Mouse (Mus musculus) hindbrain, embryonic 10.5 days (tissue): ENCODE measurements around the gene Synj2. TPM values are rescaled to one million over a fixed set of nuclear protein-coding genes. Genes with fewer than 3 reads are reported as not detected.
A peak's percentile ranks its signal among the peaks of the same experiment; 100 is the strongest.

Source experiments
- DNase-seq: peaks from one replicate; pipeline ENCODE4 v3.0.0-alpha.2; 2017; ENCODE audit warnings: low spot score
- H3K27ac ChIP-seq: fragments of 300-500 bp; sonication (generic); 2 replicates; pipeline ENCODE4 v1.5.1; 2016; ENCODE audit warnings: mild to moderate bottlenecking, moderate library complexity
- H3K27me3 ChIP-seq: fragments of 300-500 bp; sonication (generic); 2 replicates; pipeline ENCODE4 v1.6.1; 2016; ENCODE audit warnings: mild to moderate bottlenecking; ENCODE audit not compliant: poor library complexity, insufficient read depth, severe bottlenecking
- H3K36me3 ChIP-seq: fragments of 300-500 bp; sonication (generic); 2 replicates; pipeline ENCODE4 v1.6.1; 2016; ENCODE audit warnings: mild to moderate bottlenecking, moderate library complexity
- H3K4me1 ChIP-seq: fragments of 300-500 bp; sonication (generic); replicated peaks from 2 replicates; pipeline ENCODE4 v1.6.1; 2016; ENCODE audit warnings: mild to moderate bottlenecking
- H3K4me3 ChIP-seq: fragments of 300-500 bp; sonication (generic); 2 replicates; pipeline ENCODE4 v1.5.1; 2016; ENCODE audit warnings: mild to moderate bottlenecking, moderate library complexity
- H3K9me3 ChIP-seq: fragments of 300-500 bp; sonication (generic); 2 replicates; pipeline ENCODE4 v1.6.1; 2016; ENCODE audit warnings: mild to moderate bottlenecking, moderate library complexity
- WGBS: fragments of 180-500 bp; shearing (Covaris S2); methylation state at CpG from one replicate; pipeline ENCODE4 v1.1.7; 2016; 5-methylcytosine and 5-hydroxymethylcytosine counted together
- polyA plus RNA-seq: library from polyadenylated mRNA; unstranded; fragments of >200 nt; fragmentation: Nextera tagmentation; extraction: Ambion mirVana; gene quantifications from 2 replicates; pipeline ENCODE4 v1.2.1, GENCODE M21; 2016

Synj2 gene
- 1.6 and 2.4 TPM in 2 replicates for polyA plus RNA-seq

- H3K27ac ChIP-seq: peak within 1 kb of the TSS; percentile 86
- WGBS: 2% methylated on average over 51 of the region's 52 CpGs
Observed at GRCm38 (mm10) chr17:5941230-5942043, at the start of gene Synj2. Synj2 (plus strand) TSS chr17:5941280.

GRCm38 (mm10) chr17:5891933-5892683 is 49.0 kb upstream of the Synj2 start:
- peaks cover 32% of the 10 kb centered on the region for H3K4me1 ChIP-seq
- no peaks in the 10 kb centered on the region for H3K27me3 ChIP-seq
- no peak overlapping the region for H3K4me3 ChIP-seq
- H3K36me3 ChIP-seq: peaks cover 12% of the 10 kb centered on the region; the same call in 1 of the 2 replicates
- no peaks in the 10 kb centered on the region for H3K9me3 ChIP-seq
- H3K27ac ChIP-seq: peak overlapping the region; percentile 2; the same call in 1 of the 2 replicates
- WGBS: 81% methylated on average over 9 of the region's 9 CpGs
- no peak for DNase-seq

More at GRCm38 (mm10) chr17:5941230-5942043, at the start of gene Synj2:
- Histone ChIP-seq H3K4me1 (peaks cover 20% of the 10 kb centered on the region), H3K4me3 (peak within 1 kb of the TSS; percentile 65), H3K36me3 (no peaks in the 10 kb centered on the region), H3K27me3 (peaks cover 61% of the 10 kb centered on the region), H3K9me3 (no peaks in the 10 kb centered on the region)
- DNase-seq: peak; percentile 65

GRCm38 (mm10) chr17:5893092-5893491 is 48.0 kb upstream of the Synj2 start:
- H3K27me3 ChIP-seq: no peaks in the 10 kb centered on the region
- peak; percentile 57 for DNase-seq
- H3K9me3 ChIP-seq: no peaks in the 10 kb centered on the region
- no peak overlapping the region for H3K4me3 ChIP-seq
- peaks cover 31% of the 10 kb centered on the region for H3K4me1 ChIP-seq
- H3K36me3 ChIP-seq: peaks cover 12% of the 10 kb centered on the region; the same call in 1 of the 2 replicates
- WGBS: 12% methylated on average over 7 of the region's 7 CpGs
- H3K27ac ChIP-seq: peak overlapping the region; percentile 62

- no peak for DNase-seq
- H3K4me3 ChIP-seq: no peak overlapping the region
- 62% methylated on average over 7 of the region's 7 CpGs for WGBS
- peaks cover 31% of the 10 kb centered on the region for H3K4me1 ChIP-seq
- no peaks in the 10 kb centered on the region for H3K27me3 ChIP-seq
- peaks cover 12% of the 10 kb centered on the region; the same call in 1 of the 2 replicates for H3K36me3 ChIP-seq
- no peaks in the 10 kb centered on the region for H3K9me3 ChIP-seq
- peak overlapping the region; percentile 62 for H3K27ac ChIP-seq
Observed at GRCm38 (mm10) chr17:5893574-5894148, 47.4 kb upstream of the Synj2 start.

- Histone ChIP-seq H3K27ac (no peak overlapping the region), H3K9me3 (no peaks in the 10 kb centered on the region), H3K4me1 (peaks cover 31% of the 10 kb centered on the region), H3K27me3 (no peaks in the 10 kb centered on the region), H3K4me3 (no peak overlapping the region), H3K36me3 (peaks cover 17% of the 10 kb centered on the region)
- 69% methylated on average over 4 of the region's 4 CpGs for WGBS
- no peak for DNase-seq
Observed at GRCm38 (mm10) chr17:5896066-5896465, 45.0 kb upstream of the Synj2 start.

- Histone ChIP-seq H3K4me1 (peaks cover 30% of the 10 kb centered on the region), H3K27me3 (no peaks in the 10 kb centered on the region), H3K36me3 (peaks cover 21% of the 10 kb centered on the region), H3K4me3 (no peak overlapping the region), H3K27ac (no peak overlapping the region), H3K9me3 (no peaks in the 10 kb centered on the region)
- DNase-seq: no peak
- WGBS: 88% methylated on average over 7 of the region's 7 CpGs
Observed at GRCm38 (mm10) chr17:5896607-5897006, 44.5 kb upstream of the Synj2 start.

- peaks cover 21% of the 10 kb centered on the region for H3K4me1 ChIP-seq
- no peak for DNase-seq
- no peaks in the 10 kb centered on the region for H3K9me3 ChIP-seq
- WGBS: 94% methylated on average over 17 of the region's 17 CpGs
- H3K36me3 ChIP-seq: peaks cover 29% of the 10 kb centered on the region
- H3K4me3 ChIP-seq: no peak overlapping the region
- H3K27ac ChIP-seq: no peak overlapping the region
- no peaks in the 10 kb centered on the region for H3K27me3 ChIP-seq
Observed at GRCm38 (mm10) chr17:5897326-5898200, 43.5 kb upstream of the Synj2 start.

GRCm38 (mm10) chr17:5899251-5899650 is 41.8 kb upstream of the Synj2 start:
- DNase-seq: no peak
- Histone ChIP-seq H3K27ac (no peak overlapping the region), H3K9me3 (no peaks in the 10 kb centered on the region), H3K4me3 (no peak overlapping the region), H3K4me1 (peaks cover 4% of the 10 kb centered on the region), H3K36me3 (peaks cover 33% of the 10 kb centered on the region), H3K27me3 (no peaks in the 10 kb centered on the region)
- WGBS: 83% methylated on average over 6 of the region's 6 CpGs

- Histone ChIP-seq H3K36me3 (peaks cover 42% of the 10 kb centered on the region), H3K9me3 (no peaks in the 10 kb centered on the region), H3K4me1 (no peaks in the 10 kb centered on the region), H3K27ac (no peak overlapping the region), H3K4me3 (no peak overlapping the region), H3K27me3 (no peaks in the 10 kb centered on the region)
- DNase-seq: no peak
- WGBS: 84% methylated on average over 5 of the region's 5 CpGs
Observed at GRCm38 (mm10) chr17:5901381-5901780, 39.7 kb upstream of the Synj2 start.

GRCm38 (mm10) chr17:5903630-5904301 is 37.3 kb upstream of the Synj2 start:
- Histone ChIP-seq H3K36me3 (peaks cover 53% of the 10 kb centered on the region), H3K4me3 (no peak overlapping the region), H3K27ac (no peak overlapping the region), H3K27me3 (no peaks in the 10 kb centered on the region), H3K4me1 (no peaks in the 10 kb centered on the region), H3K9me3 (no peaks in the 10 kb centered on the region)
- WGBS: 72% methylated on average over 6 of the region's 6 CpGs
- DNase-seq: no peak

- Histone ChIP-seq H3K27me3 (no peaks in the 10 kb centered on the region), H3K27ac (no peak overlapping the region), H3K4me1 (0 out of 2 replicates have a peak, but pooled peaks cover 9% of the 10 kb centered on the region), H3K36me3 (peaks cover 31% of the 10 kb centered on the region), H3K9me3 (no peaks in the 10 kb centered on the region), H3K4me3 (no peak overlapping the region)
- no peak for DNase-seq
- 94% methylated on average over 4 of the region's 4 CpGs for WGBS
Observed at GRCm38 (mm10) chr17:5909681-5910080, 31.4 kb upstream of the Synj2 start.
